Comparison of ENCODE assay signal across 8 mouse cellular contexts in the genomic region with DNA sequence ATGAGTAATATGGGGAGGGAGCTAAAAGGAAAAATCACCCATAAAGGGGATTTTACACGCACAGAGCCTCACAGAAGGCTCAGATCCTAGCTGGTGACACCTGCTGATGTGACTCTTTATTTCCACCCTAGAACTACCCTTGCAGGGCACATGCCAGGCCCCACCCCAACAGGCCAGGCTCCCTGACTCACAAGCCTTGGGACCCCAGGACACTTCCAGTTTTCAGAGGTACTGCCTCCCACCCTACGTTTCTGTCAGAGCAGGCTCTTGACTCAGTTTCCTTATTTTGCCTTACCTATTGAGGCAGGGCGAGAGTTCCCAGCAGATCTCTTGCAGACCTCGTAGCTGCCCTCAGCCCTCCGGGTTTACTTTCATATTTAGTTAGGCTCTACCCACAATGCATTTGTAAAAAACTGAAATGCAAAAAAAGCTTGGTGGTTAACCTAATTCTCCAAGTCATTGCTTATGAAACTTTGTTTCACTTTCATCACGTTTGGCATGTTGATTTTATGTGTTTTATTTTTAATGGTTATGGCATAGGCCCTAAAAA. TPM values are rescaled to one million over a fixed set of nuclear protein-coding genes. Genes with fewer than 3 reads are reported as not detected.
A peak's percentile ranks its signal among the peaks of the same experiment; 100 is the strongest.
DNase-seq lines count a peak whose midpoint lies in the region; ATAC-seq lines count a peak whose summit lies in the region.

No protein-coding gene starts in this region.

- DNase-seq in lung, postnatal 14 days: peak; percentile 5
- DNase-seq in lung, postnatal 25 days (ENCODE audit: low spot score): no peak
- DNase-seq in spleen, adult 12 weeks (ENCODE audit: low spot score): peak; percentile 63
- no peak for DNase-seq in layer of hippocampus, adult 8-10 months (ENCODE audit: low spot score in 2 of 2)
- DNase-seq in adrenal gland, adult 2 months: no peak
- no peak for DNase-seq in adrenal gland, postnatal 10 days
- no peak for DNase-seq in right cerebral cortex, adult 18-20 months

- ATAC-seq in hematopoietic stem cell, adult 5-6 weeks (replicated peaks in 1 of 2; ENCODE audit: insufficient read depth in 1 of 2, low FRiP score in 2 of 2, low TSS enrichment in 1 of 2, low read depth in 1 of 2, poor library complexity in 2 of 2, severe bottlenecking in 2 of 2): peak; percentile 96 to 98

RNA-seq across cellular contexts. Expression of gene Ezh2, which starts 41.5 kb away (rescaled TPM):
- total RNA-seq in hematopoietic stem cell, adult 5-6 weeks (2017): 117 and 179 TPM in 2 replicates
- 10 to 100 TPM; 11.9 to 17.5 (median 12.8) TPM for total RNA-seq in layer of hippocampus, adult 8-10 months (2022)
- total RNA-seq in adrenal gland, adult 2 months (2021): 10 to 100 TPM; 11.4 to 18.3 TPM
- 0.95 and 1.6 TPM in 2 replicates for polyA plus RNA-seq in adrenal gland, adult 2 months (2012; rRNA removed)
- 10 to 100 TPM; 32.9 to 48.1 TPM for total RNA-seq in adrenal gland, postnatal 10 days (2021)

Comparison
In these comparisons a context has a peak if more than half of its experiments do, and no peak if none do; other contexts are left out.
1. DNase-seq: peak in lung, postnatal 14 days (single experiment) and spleen, adult 12 weeks (single experiment); none in lung, postnatal 25 days (single experiment), layer of hippocampus, adult 8-10 months (0 of 2), adrenal gland, adult 2 months (single experiment), adrenal gland, postnatal 10 days (single experiment) and right cerebral cortex, adult 18-20 months (single experiment).